Mouse (Mus musculus) liver, embryonic 14.5 days (tissue): Measurements from ENCODE around the gene Ss18l2. TPM values are rescaled to one million over a fixed set of nuclear protein-coding genes. Genes with fewer than 3 reads are reported as not detected.
A peak's percentile ranks its signal among the peaks of the same experiment; 100 is the strongest.

ENCODE experiments used
- ATAC-seq: fragments of 200-750 bp; cut with Nextera tagmentation; 2 replicates; pipeline ENCODE4 v1.8.0; 2017; ENCODE audit warnings: moderate number of reproducible peaks, mild to moderate bottlenecking, moderate library complexity; ENCODE audit not compliant: insufficient read depth
- DNase-seq, 3 experiments: peaks; one replicate each; pipeline ENCODE4 v3.0.0-alpha.2; 2012 to 2013; ENCODE audit warnings: low read depth in 3 of 3, low spot score in 3 of 3
- H3K27ac ChIP-seq: fragments of 300-500 bp; sonication (generic); 2 replicates; pipeline ENCODE4 v1.5.1; 2014; ENCODE audit warnings: moderate library complexity, mild to moderate bottlenecking, control low read depth, inconsistent platforms
- H3K27me3 ChIP-seq: fragments of 300-500 bp; sonication (generic); 2 replicates; pipeline ENCODE4 v1.6.1; 2014; ENCODE audit warnings: mild to moderate bottlenecking, low read length, moderate library complexity; ENCODE audit not compliant: control insufficient read depth, insufficient read depth
- H3K36me3 ChIP-seq: fragments of 300-500 bp; sonication (generic); replicated peaks from 2 replicates; pipeline ENCODE4 v1.6.1; 2014; ENCODE audit warnings: low read depth; ENCODE audit not compliant: control insufficient read depth, insufficient read depth
- H3K4me1 ChIP-seq, 2 experiments: fragments of 200-500 bp in 1 of 2; fragments of 300-500 bp in 1 of 2; sonication (generic) in 1 of 2; replicated peaks; 2 replicates each; pipeline ENCODE4 v1.6.1; 2012 to 2014; ENCODE audit warnings: antibody characterized with exemption in 1 of 2, inconsistent platforms in 1 of 2, low read length in 1 of 2; ENCODE audit not compliant: control insufficient read depth in 2 of 2, insufficient read depth in 2 of 2
- H3K4me2 ChIP-seq: fragments of 300-500 bp; sonication (generic); 2 replicates; pipeline ENCODE4 v1.6.1; 2014; ENCODE audit warnings: low read depth, mild to moderate bottlenecking, control low read depth, moderate library complexity
- H3K4me3 ChIP-seq, 2 experiments: fragments of 200-500 bp in 1 of 2; fragments of 300-500 bp in 1 of 2; sonication (generic) in 1 of 2; 2 replicates each; pipeline ENCODE4 v1.5.1; 2012 to 2014; ENCODE audit warnings: low read depth in 2 of 2, low read length in 2 of 2, mild to moderate bottlenecking in 2 of 2, control low read depth in 1 of 2, inconsistent platforms in 1 of 2, moderate library complexity in 1 of 2; ENCODE audit not compliant: insufficient read depth in 1 of 2
- H3K9ac ChIP-seq: fragments of 300-500 bp; sonication (generic); replicated peaks from 2 replicates; pipeline ENCODE4 v1.6.1; 2014; ENCODE audit warnings: mild to moderate bottlenecking, control low read depth, moderate library complexity
- H3K9me3 ChIP-seq: fragments of 300-500 bp; sonication (generic); 2 replicates; pipeline ENCODE4 v1.6.1; 2016; ENCODE audit warnings: low read length, mixed read lengths; ENCODE audit not compliant: control insufficient read depth
- CTCF ChIP-seq: IDR thresholded peaks from 2 replicates; pipeline ENCODE4 v1.5.1; 2016; ENCODE audit warnings: antibody characterized with exemption, low read depth, control low read depth
- EP300 ChIP-seq: IDR thresholded peaks from 2 replicates; pipeline ENCODE4 v1.6.1; 2016; ENCODE audit warnings: antibody characterized with exemption, low read depth
- WGBS: fragments of 180-500 bp; shearing (Covaris S2); extraction: QIAGEN DNeasy Blood & Tissue Kit; methylation state at CpG from one replicate; pipeline ENCODE4 v1.1.7; 2014; ENCODE audit not compliant: insufficient replicate concordance; 5-methylcytosine and 5-hydroxymethylcytosine counted together
- polyA plus RNA-seq, 2 experiments: library from polyadenylated mRNA; depleted of rRNA in 1 of 2; stranded (reverse) in 1 of 2; unstranded in 1 of 2; fragments of >200 nt; fragmentation: Nextera tagmentation in 1 of 2; extraction: Ambion mirVana in 1 of 2; gene quantifications; 2 replicates each; pipeline versions ENCODE4 v1.2.1 to v1.2.3; 2012 to 2014

Ss18l2 gene
- polyA plus RNA-seq, 2 experiments, result 24.8 to 83.3 TPM

DNA sequence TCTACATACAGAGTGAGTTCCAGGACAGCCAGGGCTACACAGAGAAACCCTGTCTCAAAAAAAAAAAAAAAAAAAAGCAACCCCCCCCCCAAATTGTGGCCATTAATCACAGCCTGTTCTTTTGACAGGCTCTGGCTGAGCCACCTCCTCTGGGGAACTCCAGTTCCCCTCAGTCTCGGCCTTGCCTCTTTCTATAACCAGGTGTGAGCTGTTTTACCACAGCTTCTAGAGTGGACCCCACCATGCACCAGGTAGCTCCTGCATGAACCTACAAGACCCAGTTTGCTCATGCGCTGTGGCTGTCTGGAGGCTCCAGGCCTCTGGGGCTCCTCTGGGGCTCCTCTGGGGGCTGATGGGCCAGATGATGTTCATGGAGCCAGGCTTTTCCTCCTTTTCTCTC, 34.6 kb upstream of the Ss18l2 start:
- DNase-seq, result no peak
- no peaks in the 10 kb centered on the region for H3K36me3 ChIP-seq
- H3K9me3 ChIP-seq, result no peaks in the 10 kb centered on the region
- H3K4me2 ChIP-seq, result no peak overlapping the region
- H3K4me1 ChIP-seq, result peaks cover 0 to 12% of the 10 kb centered on the region in 2 experiments; a peak in 2 of 4 replicates
- no peak overlapping the region for H3K4me3 ChIP-seq
- no peak for ATAC-seq
- no peaks in the 10 kb centered on the region; the same call in 1 of the 2 replicates for H3K27me3 ChIP-seq
- no peak overlapping the region for H3K9ac ChIP-seq
- H3K27ac ChIP-seq, result no peak overlapping the region
- WGBS, result 63% methylated on average over 2 of the region's 2 CpGs
- TF ChIP-seq CTCF, result no peak
- TF ChIP-seq EP300, result no peak

DNA sequence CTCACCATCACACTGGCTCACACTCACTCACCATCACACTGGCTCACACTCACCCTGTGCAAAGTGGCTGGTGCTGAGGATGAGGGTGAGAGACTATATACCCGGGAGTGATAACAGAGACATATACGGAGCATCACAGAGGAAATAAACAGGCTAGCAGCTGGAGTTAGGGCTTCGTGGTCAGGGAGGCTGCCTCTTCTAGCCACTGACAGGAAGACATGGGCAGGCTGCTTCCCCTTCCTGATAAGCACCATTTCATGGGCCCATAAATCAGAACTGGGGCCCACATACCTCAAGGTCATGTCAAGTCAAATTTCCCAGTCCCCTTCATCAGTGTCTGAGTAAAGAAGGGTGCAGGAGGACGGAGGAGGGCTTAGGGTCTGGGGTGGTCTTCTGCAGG, 33.1 kb upstream of the Ss18l2 start:
- 9% methylated on average over 4 of the region's 4 CpGs for WGBS
- no peak overlapping the region for H3K27ac ChIP-seq

DNA sequence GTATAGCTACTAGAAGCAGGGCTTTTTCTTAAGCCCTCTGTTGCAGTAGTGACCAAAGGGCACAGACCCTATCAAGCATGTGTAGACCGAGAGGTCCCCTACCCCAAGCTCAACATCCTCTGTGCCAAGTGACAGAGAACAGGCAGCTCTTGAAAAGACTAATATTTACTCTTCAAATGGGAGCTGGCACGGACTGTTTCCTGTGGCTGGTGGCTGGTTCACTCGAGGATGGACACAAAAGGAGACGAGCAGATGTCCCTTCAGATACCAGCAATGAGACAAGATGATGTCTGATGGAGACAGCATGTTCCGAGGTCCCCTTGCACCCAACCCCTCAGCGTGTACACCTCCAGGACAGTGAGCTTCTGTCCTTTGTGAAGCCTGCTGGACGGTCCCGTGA, 32.7 kb upstream of the Ss18l2 start:
- Histone ChIP-seq H3K9me3 (no peaks in the 10 kb centered on the region), H3K4me1 (peaks cover 0 to 8% of the 10 kb centered on the region in 2 experiments; a peak in 2 of 4 replicates), H3K4me3 (no peak overlapping the region), H3K27ac (no peak overlapping the region), H3K4me2 (no peak overlapping the region), H3K9ac (no peak overlapping the region), H3K27me3 (no peaks in the 10 kb centered on the region), H3K36me3 (no peaks in the 10 kb centered on the region)
- 12% methylated on average over 8 of the region's 8 CpGs for WGBS
- ATAC-seq (no peak), DNase-seq (no peak)
- TF ChIP-seq EP300, result no peak
- TF ChIP-seq CTCF, result no peak

More for the DNA sequence above, 33.1 kb upstream of the Ss18l2 start:
- DNase-seq (no peak), ATAC-seq (no peak)
- Histone ChIP-seq H3K27me3 (no peaks in the 10 kb centered on the region), H3K4me2 (no peak overlapping the region), H3K4me1 (peaks cover 0 to 10% of the 10 kb centered on the region in 2 experiments; a peak in 2 of 4 replicates), H3K9me3 (no peaks in the 10 kb centered on the region), H3K36me3 (no peaks in the 10 kb centered on the region), H3K4me3 (no peak overlapping the region), H3K9ac (no peak overlapping the region)
- TF ChIP-seq EP300, result no peak
- no peak for TF ChIP-seq CTCF

DNA sequence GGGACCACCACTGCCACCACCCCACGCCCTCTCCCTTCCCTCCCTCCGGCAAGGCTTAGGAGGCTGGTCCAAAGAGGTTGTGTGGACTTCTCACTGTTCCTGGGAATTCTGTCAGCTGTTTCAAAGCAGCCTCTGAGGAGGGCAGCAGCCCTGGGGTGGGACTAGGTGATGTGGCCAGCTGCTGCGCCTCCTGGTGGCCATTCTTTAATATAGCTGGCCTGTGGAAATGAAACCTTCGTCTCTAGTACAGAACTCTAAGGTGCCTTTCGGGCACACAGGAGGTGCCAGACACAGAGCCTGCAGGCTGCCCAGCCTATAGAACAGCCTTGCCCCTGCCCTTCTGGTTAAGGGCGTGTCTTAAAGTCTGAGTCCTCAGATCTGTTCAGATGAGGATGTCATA, 30.6 kb upstream of the Ss18l2 start:
- WGBS, result 28% methylated on average over 6 of the region's 6 CpGs

DNA sequence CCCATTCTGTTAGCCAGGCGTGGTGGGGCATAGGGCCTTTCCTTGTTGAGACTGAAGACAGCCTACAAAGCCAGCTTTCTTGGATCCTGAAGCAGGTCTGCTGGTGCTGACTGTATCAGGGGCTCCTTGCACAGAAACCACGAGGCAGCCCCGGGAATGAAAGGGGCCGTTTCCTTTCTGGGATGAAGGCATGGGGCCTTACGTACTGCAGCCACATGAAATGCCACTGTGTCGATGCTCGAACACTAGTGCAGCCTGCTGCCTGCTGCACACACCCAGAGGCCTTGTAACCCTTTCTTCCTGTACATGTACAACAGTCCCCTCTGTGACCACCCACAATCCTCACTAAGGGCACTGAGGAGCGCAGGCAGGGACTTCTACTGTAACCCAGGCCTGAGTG, 28.9 kb upstream of the Ss18l2 start:
- Histone ChIP-seq H3K4me3 (no peak overlapping the region), H3K27me3 (no peaks in the 10 kb centered on the region), H3K9ac (no peak overlapping the region), H3K9me3 (no peaks in the 10 kb centered on the region), H3K4me1 (peaks cover 0 to 7% of the 10 kb centered on the region in 2 experiments; a peak in 2 of 4 replicates), H3K27ac (no peak overlapping the region), H3K36me3 (no peaks in the 10 kb centered on the region), H3K4me2 (no peak overlapping the region)
- ATAC-seq (no peak), DNase-seq (no peak)
- TF ChIP-seq CTCF, result no peak
- TF ChIP-seq EP300, result no peak
- WGBS, result 50% methylated on average over 8 of the region's 8 CpGs

More for the DNA sequence above, 30.6 kb upstream of the Ss18l2 start:
- Histone ChIP-seq H3K9ac (no peak overlapping the region), H3K36me3 (no peaks in the 10 kb centered on the region), H3K4me2 (no peak overlapping the region), H3K9me3 (no peaks in the 10 kb centered on the region), H3K4me3 (no peak overlapping the region), H3K27ac (no peak overlapping the region), H3K4me1 (peaks cover 0 to 7% of the 10 kb centered on the region in 2 experiments; a peak in 2 of 4 replicates), H3K27me3 (no peaks in the 10 kb centered on the region)
- no peak for TF ChIP-seq EP300
- TF ChIP-seq CTCF, result peak; percentile 85
- no peak for ATAC-seq
- DNase-seq, result peak in 1 of 3 experiments; percentile 14
